Mouse (Mus musculus): Measurements from ENCODE around the gene Gorab. TPM values are rescaled to one million over a fixed set of nuclear protein-coding genes. Genes with fewer than 3 reads are reported as not detected.

The Gorab gene
- polyA plus RNA-seq, 1 experiment: 4.8 TPM

- Histone ChIP-seq H3K4me1 (ENCODE audit: control insufficient read depth, insufficient read depth, low read length) (peaks cover 48% of the 10 kb centered on the region), H3K4me3 (ENCODE audit: insufficient read depth, low read length) (no peak overlapping the region), H3K27ac (ENCODE audit: insufficient read depth, low read depth, low read length) (peak overlapping the region; percentile 26; the same call in 1 of the 2 replicates)
- TF ChIP-seq CTCF (IDR thresholded peaks at IDR 0.05; ENCODE audit: low read depth, low read length) (no peak), POLR2A (IDR thresholded peaks at IDR 0.05; ENCODE audit: borderline replicate concordance, low read depth, low read length) (no peak)
Measured at GRCm38 (mm10) chr1:163383442-163384027, 19.9 kb downstream of the Gorab start.

- TF ChIP-seq CTCF (IDR thresholded peaks at IDR 0.05; ENCODE audit: low read depth, low read length) (no peak), POLR2A (IDR thresholded peaks at IDR 0.05; ENCODE audit: borderline replicate concordance, low read depth, low read length) (no peak)
- H3K4me3 ChIP-seq (ENCODE audit: insufficient read depth, low read length): no peak overlapping the region
- H3K27ac ChIP-seq (ENCODE audit: insufficient read depth, low read depth, low read length): peak overlapping the region; percentile 35
- peaks cover 48% of the 10 kb centered on the region for H3K4me1 ChIP-seq (ENCODE audit: control insufficient read depth, insufficient read depth, low read length)
Measured at GRCm38 (mm10) chr1:163382048-163382719, 21.3 kb downstream of the Gorab start.

GRCm38 (mm10) chr1:163380591-163380990 lies 22.9 kb downstream of the Gorab start:
- Histone ChIP-seq H3K4me3 (ENCODE audit: insufficient read depth, low read length) (no peak overlapping the region), H3K4me1 (ENCODE audit: control insufficient read depth, insufficient read depth, low read length) (peaks cover 48% of the 10 kb centered on the region), H3K27ac (ENCODE audit: insufficient read depth, low read depth, low read length) (no peak overlapping the region)
- TF ChIP-seq CTCF (IDR thresholded peaks at IDR 0.05; ENCODE audit: low read depth, low read length) (no peak), POLR2A (IDR thresholded peaks at IDR 0.05; ENCODE audit: borderline replicate concordance, low read depth, low read length) (no peak)

GRCm38 (mm10) chr1:163380072-163380471 lies 23.4 kb downstream of the Gorab start:
- TF ChIP-seq CTCF (IDR thresholded peaks at IDR 0.05; ENCODE audit: low read depth, low read length): no peak
- TF ChIP-seq POLR2A (IDR thresholded peaks at IDR 0.05; ENCODE audit: borderline replicate concordance, low read depth, low read length): no peak
- no peak overlapping the region for H3K27ac ChIP-seq (ENCODE audit: insufficient read depth, low read depth, low read length)
- no peak overlapping the region for H3K4me3 ChIP-seq (ENCODE audit: insufficient read depth, low read length)
- H3K4me1 ChIP-seq (ENCODE audit: control insufficient read depth, insufficient read depth, low read length): peaks cover 52% of the 10 kb centered on the region

GRCm38 (mm10) chr1:163377924-163378323 lies 25.5 kb downstream of the Gorab start:
- Histone ChIP-seq H3K4me3 (ENCODE audit: insufficient read depth, low read length) (no peak overlapping the region), H3K27ac (ENCODE audit: insufficient read depth, low read depth, low read length) (no peak overlapping the region), H3K4me1 (ENCODE audit: control insufficient read depth, insufficient read depth, low read length) (peaks cover 41% of the 10 kb centered on the region)
- TF ChIP-seq POLR2A (IDR thresholded peaks at IDR 0.05; ENCODE audit: borderline replicate concordance, low read depth, low read length): no peak
- no peak for TF ChIP-seq CTCF (IDR thresholded peaks at IDR 0.05; ENCODE audit: low read depth, low read length)

GRCm38 (mm10) chr1:163376818-163377581 lies 26.5 kb downstream of the Gorab start:
- TF ChIP-seq POLR2A (IDR thresholded peaks at IDR 0.05; ENCODE audit: borderline replicate concordance, low read depth, low read length) (no peak), CTCF (IDR thresholded peaks at IDR 0.05; ENCODE audit: low read depth, low read length) (no peak)
- Histone ChIP-seq H3K27ac (ENCODE audit: insufficient read depth, low read depth, low read length) (no peak overlapping the region), H3K4me1 (ENCODE audit: control insufficient read depth, insufficient read depth, low read length) (peaks cover 32% of the 10 kb centered on the region), H3K4me3 (ENCODE audit: insufficient read depth, low read length) (no peak overlapping the region)

- Histone ChIP-seq H3K27ac (ENCODE audit: insufficient read depth, low read depth, low read length) (no peak overlapping the region), H3K4me3 (ENCODE audit: insufficient read depth, low read length) (no peak overlapping the region), H3K4me1 (ENCODE audit: control insufficient read depth, insufficient read depth, low read length) (peaks cover 12% of the 10 kb centered on the region)
- TF ChIP-seq POLR2A (IDR thresholded peaks at IDR 0.05; ENCODE audit: borderline replicate concordance, low read depth, low read length) (no peak), CTCF (IDR thresholded peaks at IDR 0.05; ENCODE audit: low read depth, low read length) (no peak)
Measured at GRCm38 (mm10) chr1:163374455-163374854, 29.0 kb downstream of the Gorab start.

- no peak for TF ChIP-seq CTCF (IDR thresholded peaks at IDR 0.05; ENCODE audit: low read depth, low read length)
- Histone ChIP-seq H3K4me1 (ENCODE audit: control insufficient read depth, insufficient read depth, low read length) (0 out of 2 replicates have a peak, but pooled peaks cover 2% of the 10 kb centered on the region), H3K27ac (ENCODE audit: insufficient read depth, low read depth, low read length) (no peak overlapping the region), H3K4me3 (ENCODE audit: insufficient read depth, low read length) (no peak overlapping the region)
Measured at GRCm38 (mm10) chr1:163362202-163362601, 41.3 kb downstream of the Gorab start.

- no peak overlapping the region for H3K27ac ChIP-seq (ENCODE audit: insufficient read depth, low read depth, low read length)
- H3K4me3 ChIP-seq (ENCODE audit: insufficient read depth, low read length): no peak overlapping the region
- no peak for TF ChIP-seq CTCF (IDR thresholded peaks at IDR 0.05; ENCODE audit: low read depth, low read length)
- no peak for TF ChIP-seq POLR2A (IDR thresholded peaks at IDR 0.05; ENCODE audit: borderline replicate concordance, low read depth, low read length)
- 0 out of 2 replicates have a peak, but pooled peaks cover 2% of the 10 kb centered on the region for H3K4me1 ChIP-seq (ENCODE audit: control insufficient read depth, insufficient read depth, low read length)
Measured at GRCm38 (mm10) chr1:163361376-163361775, 42.1 kb downstream of the Gorab start.

GRCm38 (mm10) chr1:163360796-163361195 lies 42.7 kb downstream of the Gorab start:
- no peak for TF ChIP-seq CTCF (IDR thresholded peaks at IDR 0.05; ENCODE audit: low read depth, low read length)
- TF ChIP-seq POLR2A (IDR thresholded peaks at IDR 0.05; ENCODE audit: borderline replicate concordance, low read depth, low read length): no peak
- 0 out of 2 replicates have a peak, but pooled peaks cover 2% of the 10 kb centered on the region for H3K4me1 ChIP-seq (ENCODE audit: control insufficient read depth, insufficient read depth, low read length)
- no peak overlapping the region for H3K27ac ChIP-seq (ENCODE audit: insufficient read depth, low read depth, low read length)
- no peak overlapping the region for H3K4me3 ChIP-seq (ENCODE audit: insufficient read depth, low read length)
